Mouse (Mus musculus) G1E (cell line): ENCODE measurements around the gene Phkb.

Source experiments
- CTCF ChIP-seq: IDR thresholded peaks from 2 replicates; pipeline ENCODE4 v1.5.1; 2012; ENCODE audit warnings: low read depth, low read length, inconsistent platforms, mixed read lengths
- GATA1 ChIP-seq: IDR thresholded peaks from 2 replicates; pipeline ENCODE4 v1.6.1; 2012; ENCODE audit warnings: borderline replicate concordance, low read length, inconsistent platforms, mixed read lengths
- POLR2AphosphoS5 ChIP-seq: IDR thresholded peaks from 2 replicates; pipeline ENCODE4 v1.6.1; 2012; ENCODE audit warnings: low read depth, low read length, inconsistent platforms; ENCODE audit not compliant: insufficient replicate concordance
- TAL1 ChIP-seq: conservative IDR thresholded peaks from 2 replicates; pipeline ENCODE4 v1.6.1; 2012; ENCODE audit warnings: low read depth, low read length, inconsistent platforms, mixed read lengths

GRCm38 (mm10) chr8:86038462-86038861 is 197.7 kb downstream of the Phkb start:
- TF ChIP-seq POLR2AphosphoS5 (no peak), CTCF (no peak), GATA1 (no peak), TAL1 (no peak)
